Mouse (Mus musculus) embryonic facial prominence, embryonic 10.5 days (tissue): Measurements from ENCODE around the gene Phf21a. TPM values are rescaled to one million over a fixed set of nuclear protein-coding genes. Genes with fewer than 3 reads are reported as not detected.

Experiments used
- DNase-seq: peaks from one replicate; pipeline ENCODE4 v3.0.0-alpha.2; 2017; ENCODE audit warnings: low spot score
- H3K27ac ChIP-seq: fragments of 300-500 bp; sonication (generic); replicated peaks from 2 replicates; pipeline ENCODE4 v1.5.1; 2016; ENCODE audit warnings: mild to moderate bottlenecking
- H3K27me3 ChIP-seq: fragments of 300-500 bp; sonication (generic); replicated peaks from 2 replicates; pipeline ENCODE4 v1.6.1; 2016; ENCODE audit warnings: low read depth, mild to moderate bottlenecking; ENCODE audit not compliant: poor library complexity, severe bottlenecking
- H3K36me3 ChIP-seq: fragments of 300-500 bp; sonication (generic); replicated peaks from 2 replicates; pipeline ENCODE4 v1.6.1; 2016; ENCODE audit warnings: mild to moderate bottlenecking, moderate library complexity
- H3K4me1 ChIP-seq: fragments of 300-500 bp; sonication (generic); 2 replicates; pipeline ENCODE4 v1.6.1; 2016
- H3K4me3 ChIP-seq: fragments of 300-500 bp; sonication (generic); 2 replicates; pipeline ENCODE4 v1.5.1; 2016; ENCODE audit warnings: mild to moderate bottlenecking, moderate library complexity
- H3K9me3 ChIP-seq: fragments of 300-500 bp; sonication (generic); 2 replicates; pipeline ENCODE4 v1.6.1; 2016; ENCODE audit warnings: mild to moderate bottlenecking
- WGBS: fragments of 180-500 bp; shearing (Covaris S2); methylation state at CpG from one replicate; pipeline ENCODE4 v1.1.7; 2016; 5-methylcytosine and 5-hydroxymethylcytosine counted together
- polyA plus RNA-seq: library from polyadenylated mRNA; unstranded; fragments of >200 nt; fragmentation: Nextera tagmentation; extraction: Ambion mirVana; gene quantifications from 2 replicates; pipeline ENCODE4 v1.2.1, GENCODE M21; 2016

The Phf21a gene
- polyA plus RNA-seq, 1 experiment from 2014 or later: 41.3 TPM

DNA sequence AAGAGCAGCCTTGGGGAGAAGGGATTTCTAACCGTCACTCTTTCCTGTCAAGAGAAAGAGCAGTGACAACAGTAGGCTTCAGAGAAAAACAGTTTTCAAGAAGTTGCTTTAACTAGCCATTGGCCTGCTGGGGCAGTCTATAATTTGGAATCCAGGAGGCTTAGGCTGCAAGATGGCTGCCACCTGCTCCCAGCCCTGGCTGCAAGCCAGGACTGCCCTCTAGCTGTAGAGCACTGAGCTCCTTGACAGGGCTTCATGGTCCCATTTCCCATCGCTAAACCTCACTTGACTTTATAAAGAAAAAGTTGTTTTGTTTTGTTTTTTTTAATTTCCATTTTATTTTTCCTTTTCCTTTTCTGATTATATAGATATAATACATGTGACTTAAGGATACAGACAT lies 238.5 kb downstream of the Phf21a start:
- no peak for DNase-seq
- Histone ChIP-seq H3K9me3 (no peaks in the 10 kb centered on the region), H3K4me3 (no peak overlapping the region), H3K4me1 (no peaks in the 10 kb centered on the region), H3K27ac (no peak overlapping the region), H3K36me3 (peaks cover 93% of the 10 kb centered on the region), H3K27me3 (no peaks in the 10 kb centered on the region)
- 88% methylated on average over 2 of the region's 2 CpGs for WGBS

DNA sequence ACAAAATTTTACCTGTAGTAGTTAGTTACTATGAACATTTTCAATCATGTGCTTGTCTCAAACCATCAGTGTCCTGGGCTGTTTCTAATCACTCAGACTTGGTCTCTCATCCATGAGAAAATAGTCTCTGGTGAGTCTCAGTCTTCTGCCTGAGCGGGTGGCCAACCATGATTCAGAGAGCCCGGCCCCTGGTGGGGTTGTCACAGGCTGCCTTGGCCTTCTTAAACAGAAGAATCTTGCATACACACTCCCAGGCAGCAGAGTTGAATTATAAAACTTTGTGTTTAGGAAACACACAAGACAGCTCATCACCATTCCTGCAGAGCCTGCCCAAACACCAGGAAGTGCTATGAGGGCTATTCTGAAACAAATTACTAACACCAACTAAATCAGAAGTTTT lies 239.0 kb downstream of the Phf21a start:
- Histone ChIP-seq H3K27me3 (no peaks in the 10 kb centered on the region), H3K4me3 (no peak overlapping the region), H3K9me3 (no peaks in the 10 kb centered on the region), H3K36me3 (peaks cover 88% of the 10 kb centered on the region), H3K27ac (no peak overlapping the region), H3K4me1 (no peaks in the 10 kb centered on the region)
- WGBS: 94% methylated on average over 2 of the region's 2 CpGs
- no peak for DNase-seq

DNA sequence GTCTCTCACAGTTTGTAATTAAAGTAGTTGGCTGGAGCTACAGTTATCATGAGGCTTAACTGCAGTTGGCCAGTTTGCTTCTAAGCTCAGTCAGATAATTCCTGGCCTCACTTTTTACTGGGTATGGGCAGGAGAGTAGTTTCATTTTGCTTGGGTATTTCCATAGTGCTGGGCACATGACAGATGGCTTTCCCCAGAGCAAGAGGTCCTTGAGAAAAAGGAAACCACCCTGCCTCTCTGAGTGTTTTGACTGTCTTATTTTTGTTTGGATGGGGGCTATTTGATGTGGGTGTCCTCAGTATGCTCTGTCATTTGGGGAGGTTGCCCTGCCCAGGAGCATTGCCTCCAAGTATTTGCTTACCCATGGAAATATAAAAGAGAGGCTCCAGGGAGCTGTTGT lies 249.5 kb downstream of the Phf21a start:
- peaks cover 78% of the 10 kb centered on the region for H3K36me3 ChIP-seq

DNA sequence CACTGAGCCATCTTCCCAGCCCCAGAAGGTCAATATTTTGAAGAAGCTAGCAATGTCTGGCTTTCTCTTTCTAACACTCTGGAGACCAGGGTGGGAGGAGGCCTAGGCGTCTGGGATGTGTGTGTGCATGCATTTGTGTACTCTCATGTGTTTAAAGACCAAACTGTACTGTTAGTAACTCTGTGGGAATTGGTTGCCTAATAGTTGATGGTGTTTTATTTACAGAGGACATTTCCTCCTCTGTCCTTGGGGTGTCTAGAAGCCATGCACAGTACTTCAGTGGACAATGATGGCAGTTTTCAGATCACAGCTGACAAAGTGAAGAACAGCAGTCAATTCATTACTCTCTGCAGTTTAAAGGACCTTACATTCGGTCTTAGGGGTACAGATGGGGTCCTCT lies 254.3 kb downstream of the Phf21a start:
- 85% methylated on average over 2 of the region's 2 CpGs for WGBS
- Histone ChIP-seq H3K36me3 (peaks cover 88% of the 10 kb centered on the region), H3K4me3 (no peak overlapping the region)

More for the DNA sequence above, 249.5 kb downstream of the Phf21a start:
- no peak overlapping the region for H3K4me3 ChIP-seq
- no peaks in the 10 kb centered on the region for H3K4me1 ChIP-seq
- no peak for DNase-seq
- H3K27me3 ChIP-seq: no peaks in the 10 kb centered on the region
- H3K9me3 ChIP-seq: no peaks in the 10 kb centered on the region
- H3K27ac ChIP-seq: no peak overlapping the region

DNA sequence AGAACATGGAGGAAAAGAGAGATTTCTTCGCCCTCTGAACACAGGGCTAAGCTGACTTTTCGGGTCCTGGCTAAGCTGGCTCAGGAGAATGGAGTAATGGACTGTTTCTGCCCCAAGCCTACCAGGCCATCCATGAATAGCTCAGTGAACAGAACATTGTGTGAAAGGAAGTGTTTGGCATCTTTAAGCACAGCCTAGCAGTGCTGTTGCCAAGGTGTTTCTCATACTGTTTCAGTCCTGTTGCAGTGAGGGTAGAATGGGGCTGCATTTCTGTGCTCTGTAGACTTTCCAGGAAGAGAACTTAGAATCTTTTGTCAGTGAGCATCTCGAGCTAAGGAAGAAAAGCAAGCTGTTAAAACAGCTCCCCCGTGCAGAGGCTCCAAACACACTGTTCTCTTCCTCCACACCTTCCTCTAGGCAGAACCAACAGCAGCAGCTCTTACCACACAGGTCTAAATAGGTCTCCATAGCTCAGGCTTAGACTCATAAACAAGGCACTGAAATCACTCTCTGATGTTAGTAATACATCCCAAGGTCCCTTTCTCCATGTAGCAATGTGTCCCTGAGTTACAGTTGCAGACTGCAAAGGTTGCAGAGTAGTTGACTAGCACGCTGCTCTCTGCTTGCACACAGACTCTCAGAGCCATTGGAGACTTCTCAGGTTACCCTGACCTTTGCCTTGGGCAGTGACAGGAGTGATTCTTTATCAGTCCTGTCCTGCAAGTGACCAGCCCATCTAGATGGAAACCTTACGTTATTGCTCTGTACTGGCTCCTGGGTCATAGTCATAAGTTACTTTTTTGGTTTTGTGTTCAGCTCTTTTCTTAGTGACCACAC lies 256.9 kb downstream of the Phf21a start:
- no peak for DNase-seq
- Histone ChIP-seq H3K27ac (no peak overlapping the region), H3K36me3 (peaks cover 93% of the 10 kb centered on the region), H3K4me3 (no peak overlapping the region), H3K27me3 (no peaks in the 10 kb centered on the region), H3K9me3 (no peaks in the 10 kb centered on the region), H3K4me1 (peaks cover 21% of the 10 kb centered on the region)
- WGBS: 53% methylated on average over 6 of the region's 6 CpGs

More for the DNA sequence above, 254.3 kb downstream of the Phf21a start:
- Histone ChIP-seq H3K27me3 (no peaks in the 10 kb centered on the region), H3K27ac (no peak overlapping the region), H3K4me1 (peaks cover 15% of the 10 kb centered on the region), H3K9me3 (no peaks in the 10 kb centered on the region)
- DNase-seq: no peak

GRCm38 (mm10) chr2:92350686-92351085 lies 257.8 kb downstream of the Phf21a start:
- no peak overlapping the region for H3K4me3 ChIP-seq
- peaks cover 93% of the 10 kb centered on the region for H3K36me3 ChIP-seq
- WGBS: 65% methylated on average over 5 of the region's 5 CpGs
- no peaks in the 10 kb centered on the region for H3K27me3 ChIP-seq
- no peaks in the 10 kb centered on the region for H3K9me3 ChIP-seq
- H3K27ac ChIP-seq: no peak overlapping the region
- H3K4me1 ChIP-seq: peaks cover 21% of the 10 kb centered on the region
- DNase-seq: no peak

- DNase-seq: peak; percentile 6
- WGBS: 60% methylated on average over 5 of the region's 5 CpGs
- H3K9me3 ChIP-seq: no peaks in the 10 kb centered on the region
- H3K4me3 ChIP-seq: no peak overlapping the region
- H3K4me1 ChIP-seq: peaks cover 21% of the 10 kb centered on the region
- no peak overlapping the region for H3K27ac ChIP-seq
- no peaks in the 10 kb centered on the region for H3K27me3 ChIP-seq
- H3K36me3 ChIP-seq: peaks cover 93% of the 10 kb centered on the region
Measured at GRCm38 (mm10) chr2:92353402-92353801, 260.5 kb downstream of the Phf21a start.

GRCm38 (mm10) chr2:92354224-92354623 lies 261.3 kb downstream of the Phf21a start:
- H3K9me3 ChIP-seq: no peaks in the 10 kb centered on the region
- H3K27me3 ChIP-seq: no peaks in the 10 kb centered on the region
- DNase-seq: no peak
- WGBS: 60% methylated on average over 6 of the region's 6 CpGs
- H3K4me3 ChIP-seq: no peak overlapping the region
- peaks cover 17% of the 10 kb centered on the region for H3K4me1 ChIP-seq
- H3K27ac ChIP-seq: no peak overlapping the region
- peaks cover 93% of the 10 kb centered on the region for H3K36me3 ChIP-seq

DNA sequence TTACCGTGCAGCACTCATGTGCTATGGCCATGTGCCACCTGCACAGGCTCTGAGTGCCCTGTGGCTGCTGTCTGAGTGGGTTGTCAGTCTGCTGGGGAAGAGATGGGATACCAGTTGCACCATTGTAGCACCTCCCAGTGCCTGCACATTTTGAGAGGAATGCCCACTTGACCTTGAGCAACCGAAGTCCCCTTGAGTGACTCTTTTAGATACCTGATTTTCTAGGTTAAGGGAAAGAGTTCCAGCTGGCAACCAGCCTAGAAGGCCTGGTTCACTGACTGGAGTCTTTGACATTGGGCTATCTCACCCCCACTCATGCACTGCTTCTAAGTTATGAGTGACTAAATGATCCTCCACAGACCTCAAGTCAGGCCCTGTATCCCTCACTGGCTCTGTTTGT lies 266.4 kb downstream of the Phf21a start:
- H3K27ac ChIP-seq: no peak overlapping the region
- H3K9me3 ChIP-seq: no peaks in the 10 kb centered on the region
- WGBS: 85% methylated on average over 2 of the region's 2 CpGs
- H3K4me3 ChIP-seq: no peak overlapping the region
- H3K36me3 ChIP-seq: peaks cover 91% of the 10 kb centered on the region
- H3K4me1 ChIP-seq: no peaks in the 10 kb centered on the region
- no peaks in the 10 kb centered on the region for H3K27me3 ChIP-seq
- DNase-seq: peak; percentile 4

GRCm38 (mm10) chr2:92360186-92360823 lies 267.4 kb downstream of the Phf21a start:
- Histone ChIP-seq H3K9me3 (no peaks in the 10 kb centered on the region), H3K27ac (no peak overlapping the region), H3K27me3 (no peaks in the 10 kb centered on the region), H3K4me1 (no peaks in the 10 kb centered on the region), H3K36me3 (peaks cover 93% of the 10 kb centered on the region), H3K4me3 (no peak overlapping the region)
- DNase-seq: no peak
- WGBS: 66% methylated on average over 25 of the region's 25 CpGs

- peaks cover 93% of the 10 kb centered on the region for H3K36me3 ChIP-seq
- no peaks in the 10 kb centered on the region for H3K4me1 ChIP-seq
- H3K27ac ChIP-seq: no peak overlapping the region
- DNase-seq: peak; percentile 46
- no peaks in the 10 kb centered on the region for H3K27me3 ChIP-seq
- WGBS: 22% methylated on average over 12 of the region's 12 CpGs
- H3K4me3 ChIP-seq: no peak overlapping the region
- H3K9me3 ChIP-seq: no peaks in the 10 kb centered on the region
Measured at GRCm38 (mm10) chr2:92360893-92361292, 268.0 kb downstream of the Phf21a start.

- H3K36me3 ChIP-seq: peaks cover 91% of the 10 kb centered on the region
- no peaks in the 10 kb centered on the region for H3K4me1 ChIP-seq
- no peak for DNase-seq
- no peak overlapping the region for H3K27ac ChIP-seq
- 86% methylated on average over 8 of the region's 8 CpGs for WGBS
- H3K9me3 ChIP-seq: no peaks in the 10 kb centered on the region
- no peak overlapping the region for H3K4me3 ChIP-seq
- no peaks in the 10 kb centered on the region for H3K27me3 ChIP-seq
Measured at GRCm38 (mm10) chr2:92361795-92362194, 268.9 kb downstream of the Phf21a start.
